Mouse (Mus musculus) small intestine, adult 2 months (tissue): ENCODE results near the gene Phc3. TPM values are rescaled to one million over a fixed set of nuclear protein-coding genes. Genes with fewer than 3 reads are reported as not detected.

ENCODE experiments used
- H3K27ac ChIP-seq: fragments of 200-500 bp; 2 replicates; pipeline ENCODE4 v1.5.1; 2012; ENCODE audit warnings: low read depth, low read length, control low read depth, inconsistent platforms; ENCODE audit not compliant: insufficient read depth
- H3K27me3 ChIP-seq: fragments of 200-500 bp; 2 replicates; pipeline ENCODE4 v1.6.1; 2012; ENCODE audit warnings: mild to moderate bottlenecking, moderate library complexity, low read length, inconsistent platforms; ENCODE audit not compliant: control insufficient read depth, insufficient read depth
- H3K36me3 ChIP-seq: fragments of 200-500 bp; 2 replicates; pipeline ENCODE4 v1.6.1; 2012; ENCODE audit warnings: mild to moderate bottlenecking, low read length, control low read depth, inconsistent platforms; ENCODE audit not compliant: control insufficient read depth, insufficient read depth
- H3K4me1 ChIP-seq: fragments of 200-500 bp; 2 replicates; pipeline ENCODE4 v1.6.1; 2012; ENCODE audit warnings: low read length, inconsistent platforms, mixed read lengths; ENCODE audit not compliant: control insufficient read depth, insufficient read depth, insufficient read length
- H3K4me3 ChIP-seq: fragments of 200-500 bp; 2 replicates; pipeline ENCODE4 v1.5.1; 2012; ENCODE audit warnings: low read depth, mild to moderate bottlenecking, control low read depth, inconsistent platforms, low read length, moderate library complexity
- CTCF ChIP-seq: fragments of 200-500 bp; IDR thresholded peaks from 2 replicates; pipeline ENCODE4 v1.5.1; 2012; ENCODE audit warnings: low read depth, mild to moderate bottlenecking, control low read depth, inconsistent platforms, low read length, moderate library complexity, mixed read lengths; ENCODE audit not compliant: insufficient replicate concordance, insufficient read length; ENCODE audit errors: extremely low read depth
- POLR2A ChIP-seq: fragments of 200-500 bp; IDR thresholded peaks from 2 replicates; pipeline ENCODE4 v1.6.1; 2012; ENCODE audit warnings: low read depth, mild to moderate bottlenecking, control low read depth, inconsistent platforms, low read length, moderate library complexity
- WGBS: fragments of 180-500 bp; shearing (Covaris S2); methylation state at CpG from one replicate; pipeline ENCODE4 v1.1.7; 2018; 5-methylcytosine and 5-hydroxymethylcytosine counted together
- polyA plus RNA-seq: library from polyadenylated mRNA; depleted of rRNA; stranded (reverse); fragments of >200 nt; gene quantifications from 2 replicates; pipeline ENCODE4 v1.2.3, GENCODE M21; 2012; rRNA removed

Phc3 gene
- polyA plus RNA-seq = 13.0 and 21.8 TPM in 2 replicates

- no peak for TF ChIP-seq CTCF
- peak; percentile 65 for TF ChIP-seq POLR2A
- Histone ChIP-seq H3K4me3 (peak within 1 kb of the TSS; percentile 98), H3K27me3 (no peaks in the 10 kb centered on the region), H3K4me1 (0 out of 2 replicates have a peak, but pooled peaks cover 3% of the 10 kb centered on the region), H3K36me3 (peaks cover 10% of the 10 kb centered on the region), H3K27ac (peak within 1 kb of the TSS; percentile 55)
- WGBS = 1% methylated on average over 34 of the region's 34 CpGs
Observed at GRCm38 (mm10) chr3:30969104-30969581, at the start of gene Phc3. Gene Phc3 (minus strand): TSS chr3:30969415.

- Histone ChIP-seq H3K27me3 (no peaks in the 10 kb centered on the region), H3K36me3 (peaks cover 12% of the 10 kb centered on the region), H3K4me1 (peaks cover 6% of the 10 kb centered on the region; the same call in 1 of the 2 replicates), H3K27ac (no peak overlapping the region), H3K4me3 (no peak overlapping the region)
- 53% methylated on average over 4 of the region's 4 CpGs for WGBS
- no peak for TF ChIP-seq CTCF
Observed at GRCm38 (mm10) chr3:31017652-31018051, 48.4 kb upstream of the Phc3 start.

- TF ChIP-seq CTCF (no peak), POLR2A (no peak)
- Histone ChIP-seq H3K27me3 (no peaks in the 10 kb centered on the region), H3K27ac (no peak overlapping the region), H3K36me3 (peaks cover 10% of the 10 kb centered on the region), H3K4me3 (no peak overlapping the region), H3K4me1 (peaks cover 6% of the 10 kb centered on the region; the same call in 1 of the 2 replicates)
- WGBS = 30% methylated on average over 9 of the region's 9 CpGs
Observed at GRCm38 (mm10) chr3:31016594-31017196, 47.5 kb upstream of the Phc3 start.

- Histone ChIP-seq H3K27me3 (no peaks in the 10 kb centered on the region), H3K4me1 (peaks cover 6% of the 10 kb centered on the region; the same call in 1 of the 2 replicates), H3K27ac (no peak overlapping the region), H3K4me3 (no peak overlapping the region), H3K36me3 (peaks cover 10% of the 10 kb centered on the region)
- WGBS = 83% methylated on average over 10 of the region's 10 CpGs
- no peak for TF ChIP-seq CTCF
- no peak for TF ChIP-seq POLR2A
Observed at GRCm38 (mm10) chr3:31015682-31016443, 46.6 kb upstream of the Phc3 start.

GRCm38 (mm10) chr3:31014374-31014773 lies 45.2 kb upstream of the Phc3 start:
- 83% methylated on average over 2 of the region's 2 CpGs for WGBS
- peaks cover 2% of the 10 kb centered on the region; the same call in 1 of the 2 replicates for H3K36me3 ChIP-seq
- H3K4me1 ChIP-seq = peaks cover 6% of the 10 kb centered on the region; the same call in 1 of the 2 replicates
- H3K4me3 ChIP-seq = no peak overlapping the region
- TF ChIP-seq CTCF (no peak), POLR2A (no peak)
- H3K27ac ChIP-seq = no peak overlapping the region
- H3K27me3 ChIP-seq = no peaks in the 10 kb centered on the region

GRCm38 (mm10) chr3:31004320-31005209 lies 35.4 kb upstream of the Phc3 start:
- TF ChIP-seq CTCF = no peak
- no peak for TF ChIP-seq POLR2A
- H3K27ac ChIP-seq = no peak overlapping the region
- H3K4me3 ChIP-seq = no peak overlapping the region
- 86% methylated on average over 6 of the region's 6 CpGs for WGBS
- no peaks in the 10 kb centered on the region for H3K27me3 ChIP-seq
- no peaks in the 10 kb centered on the region; the same call in 1 of the 2 replicates for H3K36me3 ChIP-seq
- peaks cover 9% of the 10 kb centered on the region for H3K4me1 ChIP-seq
